Comparison of ENCODE assay signal across 17 mouse cellular contexts in genomic region chr17:7228545-7228944, GRCm38 (mm10). TPM values are rescaled to one million over a fixed set of nuclear protein-coding genes. Genes with fewer than 3 reads are reported as not detected.
DNase-seq lines count a peak whose midpoint lies in the region; ATAC-seq lines count a peak whose summit lies in the region.
"Had no signal": no experiment of that assay in that cellular context is flagged by ENCODE, and none has a peak within 500 bp of the region (broad histone marks: within the 10 kb centered on the region; RNA-seq: fewer than 3 reads in every experiment).

No protein-coding gene starts in this region.

- peak; percentile 49 for DNase-seq in hindbrain, embryonic 14.5 days (ENCODE audit: low spot score)
- DNase-seq in kidney, adult 9 months = peak; percentile 65
- DNase-seq in urinary bladder, postnatal 25 days (ENCODE audit: low spot score) = no peak
- DNase-seq in MN1 (ENCODE audit: low spot score) = no peak
- DNase-seq: adrenal gland, postnatal 14 days; B cell, adult 2 months; embryo, embryonic 11 days; gastrocnemius, postnatal 36 days; retina, postnatal 1 day; thymus, postnatal 36 days had no signal

- H3K27ac ChIP-seq in hindbrain, embryonic 14.5 days = no peak overlapping the region
- H3K27ac ChIP-seq in hindbrain, embryonic 12.5 days = no peak overlapping the region
- no peak overlapping the region for H3K27ac ChIP-seq in neural tube, embryonic 13.5 days (replicated peaks)
- no peak overlapping the region for H3K27ac ChIP-seq in neural tube, embryonic 15.5 days (replicated peaks)
- H3K27ac ChIP-seq: macrophage; midbrain, embryonic 15.5 days; neural tube, embryonic 12.5 days had no signal

- no peaks in the 10 kb centered on the region for H3K27me3 ChIP-seq in hindbrain, embryonic 14.5 days (ENCODE audit: control insufficient read depth, insufficient read depth, low read length)
- H3K27me3 ChIP-seq in hindbrain, embryonic 12.5 days = no peaks in the 10 kb centered on the region
- no peaks in the 10 kb centered on the region for H3K27me3 ChIP-seq in neural tube, embryonic 13.5 days
- H3K27me3 ChIP-seq in neural tube, embryonic 15.5 days (replicated peaks) = no peaks in the 10 kb centered on the region
- H3K27me3 ChIP-seq: heart, embryonic 13.5 days; midbrain, embryonic 15.5 days; neural tube, embryonic 12.5 days had no signal

- H3K36me3 ChIP-seq in hindbrain, embryonic 14.5 days (replicated peaks; ENCODE audit: control insufficient read depth, insufficient read depth) = no peaks in the 10 kb centered on the region
- no peaks in the 10 kb centered on the region for H3K36me3 ChIP-seq in hindbrain, embryonic 12.5 days
- H3K36me3 ChIP-seq in neural tube, embryonic 13.5 days = no peaks in the 10 kb centered on the region
- no peaks in the 10 kb centered on the region for H3K36me3 ChIP-seq in neural tube, embryonic 15.5 days
- H3K36me3 ChIP-seq: midbrain, embryonic 15.5 days had no signal

- no peak overlapping the region for H3K4me2 ChIP-seq in hindbrain, embryonic 14.5 days (replicated peaks)
- no peak overlapping the region for H3K4me2 ChIP-seq in hindbrain, embryonic 12.5 days (replicated peaks)
- H3K4me2 ChIP-seq in neural tube, embryonic 13.5 days = no peak overlapping the region
- H3K4me2 ChIP-seq in neural tube, embryonic 15.5 days = no peak overlapping the region
- H3K4me2 ChIP-seq: heart, embryonic 13.5 days; midbrain, embryonic 15.5 days; neural tube, embryonic 12.5 days had no signal

- 0 out of 2 replicates have a peak, but pooled peaks cover 3% of the 10 kb centered on the region for H3K4me1 ChIP-seq in hindbrain, embryonic 14.5 days (replicated peaks; ENCODE audit: control insufficient read depth, insufficient read depth, low read length)
- peaks cover 12% of the 10 kb centered on the region for H3K4me1 ChIP-seq in hindbrain, embryonic 12.5 days
- H3K4me1 ChIP-seq in neural tube, embryonic 13.5 days (replicated peaks) = peaks cover 28% of the 10 kb centered on the region
- H3K4me1 ChIP-seq in neural tube, embryonic 15.5 days = peaks cover 23% of the 10 kb centered on the region
- H3K4me1 ChIP-seq: neural tube, embryonic 12.5 days had no signal

- ATAC-seq in hindbrain, embryonic 14.5 days (ENCODE audit: low FRiP score) = peak; percentile 57; the same call in 1 of the 2 replicates
- ATAC-seq in hindbrain, embryonic 12.5 days (ENCODE audit: low FRiP score) = no peak
- 0 out of 2 replicates have a peak, but pooled peaks have one; percentile 36 for ATAC-seq in neural tube, embryonic 13.5 days (ENCODE audit: low read depth)
- ATAC-seq in neural tube, embryonic 15.5 days (ENCODE audit: low FRiP score) = no peak
- ATAC-seq: midbrain, embryonic 15.5 days had no signal

- H3K4me3 ChIP-seq in hindbrain, embryonic 14.5 days (replicated peaks; ENCODE audit: low read length) = no peak overlapping the region
- no peak overlapping the region for H3K4me3 ChIP-seq in hindbrain, embryonic 12.5 days
- no peak overlapping the region for H3K4me3 ChIP-seq in neural tube, embryonic 13.5 days
- no peak overlapping the region for H3K4me3 ChIP-seq in neural tube, embryonic 15.5 days (replicated peaks)
- H3K4me3 ChIP-seq: heart, embryonic 13.5 days; midbrain, embryonic 15.5 days; neural tube, embryonic 12.5 days had no signal

- no peak overlapping the region for H3K9ac ChIP-seq in hindbrain, embryonic 14.5 days
- no peak overlapping the region for H3K9ac ChIP-seq in hindbrain, embryonic 12.5 days
- H3K9ac ChIP-seq in neural tube, embryonic 13.5 days = no peak overlapping the region
- no peak overlapping the region for H3K9ac ChIP-seq in neural tube, embryonic 15.5 days (replicated peaks)
- H3K9ac ChIP-seq: heart, embryonic 13.5 days; midbrain, embryonic 15.5 days; neural tube, embryonic 12.5 days had no signal

- 84% methylated on average over 9 of the region's 9 CpGs for WGBS in hindbrain, embryonic 14.5 days
- 91% methylated on average over 9 of the region's 9 CpGs for WGBS in hindbrain, embryonic 12.5 days
- 88% methylated on average over 9 of the region's 9 CpGs for WGBS in neural tube, embryonic 13.5 days
- WGBS in neural tube, embryonic 15.5 days = 79% methylated on average over 9 of the region's 9 CpGs

- no peaks in the 10 kb centered on the region for H3K9me3 ChIP-seq in hindbrain, embryonic 14.5 days (ENCODE audit: control insufficient read depth, low read length)
- H3K9me3 ChIP-seq in hindbrain, embryonic 12.5 days (replicated peaks) = no peaks in the 10 kb centered on the region
- H3K9me3 ChIP-seq in neural tube, embryonic 13.5 days = no peaks in the 10 kb centered on the region
- H3K9me3 ChIP-seq in neural tube, embryonic 15.5 days (replicated peaks) = no peaks in the 10 kb centered on the region
- H3K9me3 ChIP-seq: midbrain, embryonic 15.5 days; neural tube, embryonic 12.5 days had no signal

RNA-seq across cellular contexts. Expression of gene Rps6ka2, which starts 58.6 kb away (rescaled TPM):
- polyA plus RNA-seq in hindbrain, embryonic 14.5 days (2014; fragmentation: Nextera tagmentation; extraction: Ambion mirVana) = 24.4 and 25.7 TPM in 2 replicates
- polyA plus RNA-seq in hindbrain, embryonic 12.5 days (2016; fragmentation: Nextera tagmentation; extraction: Ambion mirVana) = 34.3 and 35.2 TPM in 2 replicates
- 23.5 and 24.2 TPM in 2 replicates for polyA plus RNA-seq in neural tube, embryonic 13.5 days (2015; fragmentation: Nextera tagmentation; extraction: Ambion mirVana)
- polyA plus RNA-seq in neural tube, embryonic 15.5 days (2015; fragmentation: Nextera tagmentation; extraction: Ambion mirVana) = 15.0 and 17.9 TPM in 2 replicates

Comparison
In these comparisons a context has a peak if more than half of its experiments do, and no peak if none do; other contexts are left out.
1. ATAC-seq: peak in hindbrain, embryonic 14.5 days (single experiment) and neural tube, embryonic 13.5 days (single experiment); none in hindbrain, embryonic 12.5 days (single experiment) and neural tube, embryonic 15.5 days (single experiment).
2. DNase-seq: peak in hindbrain, embryonic 14.5 days (single experiment) and kidney, adult 9 months (single experiment); none in urinary bladder, postnatal 25 days (single experiment) and MN1 (single experiment).